Mouse (Mus musculus): ENCODE measurements around the gene Smim12. TPM values are rescaled to one million over a fixed set of nuclear protein-coding genes. Genes with fewer than 3 reads are reported as not detected.

Gene Smim12
- polyA plus RNA-seq, 1 experiment from 2014 or later = 50.4 TPM

DNA sequence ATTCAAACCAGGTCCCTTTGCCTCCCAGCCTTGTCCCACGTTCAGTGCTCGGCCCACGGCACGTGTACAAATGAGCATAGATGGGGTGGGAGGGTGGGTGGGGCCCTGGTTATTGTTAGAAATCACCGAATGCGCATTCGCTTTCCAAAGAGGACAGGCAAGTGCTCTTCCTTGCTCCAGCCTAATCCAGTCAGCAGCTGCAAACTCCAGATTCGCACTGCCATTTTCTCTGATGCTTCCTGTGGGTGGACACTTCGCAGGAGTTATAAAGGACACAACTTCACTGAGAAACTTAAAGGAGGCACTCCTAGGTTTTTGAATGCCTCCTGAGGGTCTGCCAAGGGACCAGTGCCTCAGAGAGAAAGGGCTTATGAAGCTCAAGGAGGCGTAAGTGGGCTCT is 6.3 kb upstream of the Smim12 start:
- ATAC-seq = no peak
- Histone ChIP-seq H3K27ac (no peak overlapping the region), H3K9ac (no peak overlapping the region), H3K27me3 (peaks cover 23% of the 10 kb centered on the region; the same call in 1 of the 2 replicates), H3K9me3 (replicated peaks) (no peaks in the 10 kb centered on the region), H3K4me3 (no peak overlapping the region), H3K4me2 (no peak overlapping the region), H3K4me1 (peaks cover 26% of the 10 kb centered on the region), H3K36me3 (ENCODE audit: poor library complexity, severe bottlenecking) (no peaks in the 10 kb centered on the region)
- 44% methylated on average over 10 of the region's 10 CpGs for WGBS

DNA sequence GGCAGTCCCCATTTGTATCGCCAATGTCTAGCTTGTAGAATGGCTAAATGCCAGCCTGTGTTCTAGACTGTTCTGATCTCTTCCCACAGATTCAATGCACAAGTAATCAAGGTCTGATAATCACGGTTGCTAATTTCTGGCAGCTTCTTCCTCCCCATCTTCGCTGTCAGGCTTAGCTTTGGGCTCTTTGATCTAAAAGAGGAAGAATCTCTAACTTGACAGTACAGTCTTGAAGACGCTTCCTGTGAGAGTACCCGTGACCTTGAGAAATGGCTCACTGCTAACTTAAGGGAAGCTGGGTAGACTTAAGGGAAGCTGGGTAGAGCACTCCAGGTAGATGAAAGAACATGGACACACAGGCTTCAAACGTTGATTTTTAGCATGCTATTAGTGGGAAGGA is 888 bp upstream of the Smim12 start:
- Histone ChIP-seq H3K4me1 (peaks cover 18% of the 10 kb centered on the region), H3K27me3 (peaks cover 12% of the 10 kb centered on the region; the same call in 1 of the 2 replicates), H3K9me3 (replicated peaks) (no peaks in the 10 kb centered on the region), H3K9ac (no peak overlapping the region), H3K4me2 (no peak overlapping the region), H3K36me3 (ENCODE audit: poor library complexity, severe bottlenecking) (peaks cover 12% of the 10 kb centered on the region), H3K27ac (no peak overlapping the region), H3K4me3 (no peak overlapping the region)
- no peak for ATAC-seq
- 68% methylated on average over 6 of the region's 6 CpGs for WGBS

DNA sequence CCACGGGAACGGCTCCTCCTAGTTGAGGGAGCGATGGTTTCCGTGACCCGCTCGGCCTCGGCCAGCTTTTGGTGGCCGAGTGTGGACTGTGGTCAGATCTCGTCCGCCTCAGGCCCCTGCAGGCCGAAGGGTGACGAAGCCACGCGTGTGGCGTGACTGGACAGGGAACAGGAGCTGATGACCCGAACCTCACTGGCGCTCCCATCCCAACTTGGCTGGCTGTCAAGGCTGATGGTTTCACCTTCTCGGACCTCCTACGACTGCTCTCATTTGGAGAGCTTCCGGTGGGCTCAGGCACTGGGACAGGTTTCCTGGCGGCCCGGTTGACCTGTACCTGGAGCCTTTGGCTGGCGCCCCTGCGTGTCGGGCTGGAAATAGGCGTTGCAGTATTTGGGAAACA is 369 bp downstream of the Smim12 start:
- H3K9me3 ChIP-seq (replicated peaks) = no peaks in the 10 kb centered on the region
- H3K4me2 ChIP-seq = peak overlapping the region; percentile 95
- no peak for ATAC-seq
- H3K4me1 ChIP-seq = peaks cover 18% of the 10 kb centered on the region
- H3K27me3 ChIP-seq = 0 out of 2 replicates have a peak, but pooled peaks cover 3% of the 10 kb centered on the region
- peak overlapping the region; percentile 95 for H3K4me3 ChIP-seq
- WGBS = under 1% methylated on average over 26 of the region's 26 CpGs
- no peak overlapping the region for H3K27ac ChIP-seq
- H3K36me3 ChIP-seq (ENCODE audit: poor library complexity, severe bottlenecking) = peaks cover 22% of the 10 kb centered on the region
- H3K9ac ChIP-seq = peak overlapping the region; percentile 96

DNA sequence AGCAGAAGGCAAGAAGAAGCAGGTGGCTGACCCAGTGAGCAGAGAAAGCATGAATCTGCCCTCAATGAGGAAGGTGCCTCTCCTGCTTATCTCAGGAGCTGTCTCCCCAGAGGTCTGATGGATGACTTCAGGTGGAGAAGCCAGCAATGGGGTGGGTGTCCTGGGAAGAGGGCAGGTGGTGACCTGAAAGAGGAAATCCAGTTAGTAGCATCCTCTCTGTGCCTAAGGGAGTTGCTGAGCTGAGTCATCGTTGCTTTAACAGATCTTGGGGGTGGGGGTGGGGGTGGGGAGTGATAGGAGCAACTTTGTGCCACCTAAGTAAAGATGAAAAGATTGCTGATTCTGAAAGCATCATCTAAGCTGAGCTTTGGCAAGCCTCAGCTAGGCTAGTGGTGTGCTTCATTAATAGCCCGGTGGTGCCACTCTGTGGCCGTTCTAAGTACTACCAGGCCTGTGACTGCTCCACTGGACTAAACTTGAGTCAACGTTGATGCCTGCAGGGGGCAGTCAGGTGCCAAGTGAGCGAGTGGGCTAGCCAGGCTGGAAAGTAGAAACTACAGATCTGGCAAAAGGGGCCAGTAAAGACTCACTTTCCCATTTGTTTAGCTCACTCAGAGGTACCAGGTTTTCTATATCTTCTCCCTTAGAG is 6.2 kb downstream of the Smim12 start:
- Histone ChIP-seq H3K9ac (no peak overlapping the region), H3K9me3 (replicated peaks) (no peaks in the 10 kb centered on the region), H3K4me2 (no peak overlapping the region), H3K4me3 (no peak overlapping the region), H3K27ac (no peak overlapping the region), H3K4me1 (peaks cover 13% of the 10 kb centered on the region), H3K27me3 (no peaks in the 10 kb centered on the region), H3K36me3 (ENCODE audit: poor library complexity, severe bottlenecking) (peaks cover 25% of the 10 kb centered on the region)
- ATAC-seq = peak; percentile 94
- WGBS = 2% methylated on average over 5 of the region's 5 CpGs

DNA sequence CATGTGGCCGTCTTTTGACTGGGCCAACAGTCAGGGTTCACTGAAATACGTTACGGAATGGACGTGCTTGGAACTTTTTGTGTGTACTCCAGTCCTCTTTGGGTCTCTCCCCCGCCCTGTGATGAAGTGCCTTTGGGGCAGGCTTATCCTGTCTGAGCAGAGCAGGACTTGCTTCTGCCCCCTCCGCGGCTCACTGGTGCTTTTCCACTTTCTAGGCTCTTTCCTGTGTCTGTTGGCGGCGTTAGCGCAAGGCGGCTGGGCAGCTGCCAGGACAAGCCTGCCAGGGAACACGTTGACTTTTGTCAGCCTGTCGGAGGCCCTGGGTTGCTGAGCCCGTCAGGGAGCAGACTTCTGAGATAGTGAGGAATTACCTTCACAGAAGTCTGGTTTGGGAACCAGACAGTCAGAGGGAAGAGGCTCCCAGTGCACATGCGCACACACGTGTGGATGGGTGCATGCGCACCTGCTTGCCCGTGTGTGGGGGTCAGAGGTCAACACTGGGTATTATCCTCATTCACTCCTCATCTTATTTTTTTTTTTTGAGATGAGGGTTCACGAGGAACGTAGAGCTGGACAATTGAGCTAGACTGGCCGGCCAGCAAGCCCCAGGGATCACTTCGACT is 8.5 kb downstream of the Smim12 start:
- 62% methylated on average over 22 of the region's 22 CpGs for WGBS
- no peak overlapping the region for H3K27ac ChIP-seq
- no peak overlapping the region for H3K9ac ChIP-seq
- H3K9me3 ChIP-seq (replicated peaks) = no peaks in the 10 kb centered on the region
- no peak for ATAC-seq
- H3K4me1 ChIP-seq = peaks cover 5% of the 10 kb centered on the region; the same call in 1 of the 2 replicates
- no peak overlapping the region for H3K4me3 ChIP-seq
- H3K36me3 ChIP-seq (ENCODE audit: poor library complexity, severe bottlenecking) = peaks cover 20% of the 10 kb centered on the region
- H3K27me3 ChIP-seq = no peaks in the 10 kb centered on the region
- no peak overlapping the region for H3K4me2 ChIP-seq

GRCm38 (mm10) chr4:127256739-127257138 is 13.2 kb downstream of the Smim12 start:
- H3K4me1 ChIP-seq = peaks cover 5% of the 10 kb centered on the region; the same call in 1 of the 2 replicates

GRCm38 (mm10) chr4:127258186-127258897 is 14.8 kb downstream of the Smim12 start:
- no peak overlapping the region for H3K27ac ChIP-seq
- H3K27me3 ChIP-seq = no peaks in the 10 kb centered on the region
- H3K4me1 ChIP-seq = no peaks in the 10 kb centered on the region
- no peaks in the 10 kb centered on the region for H3K9me3 ChIP-seq (replicated peaks)
- H3K36me3 ChIP-seq (ENCODE audit: poor library complexity, severe bottlenecking) = no peaks in the 10 kb centered on the region
- ATAC-seq = no peak
- 0 out of 2 replicates have a peak overlapping the region, but pooled peaks have one; percentile 18 for H3K9ac ChIP-seq
- WGBS = 63% methylated on average over 12 of the region's 12 CpGs
- H3K4me2 ChIP-seq = no peak overlapping the region
- H3K4me3 ChIP-seq = no peak overlapping the region

More at GRCm38 (mm10) chr4:127256739-127257138, 13.2 kb downstream of the Smim12 start:
- H3K9me3 ChIP-seq (replicated peaks) = no peaks in the 10 kb centered on the region
- no peaks in the 10 kb centered on the region for H3K36me3 ChIP-seq (ENCODE audit: poor library complexity, severe bottlenecking)
- H3K4me3 ChIP-seq = no peak overlapping the region
- H3K27ac ChIP-seq = no peak overlapping the region
- no peak for ATAC-seq
- H3K27me3 ChIP-seq = no peaks in the 10 kb centered on the region
- 67% methylated on average over 5 of the region's 5 CpGs for WGBS
- no peak overlapping the region for H3K9ac ChIP-seq
- no peak overlapping the region for H3K4me2 ChIP-seq

DNA sequence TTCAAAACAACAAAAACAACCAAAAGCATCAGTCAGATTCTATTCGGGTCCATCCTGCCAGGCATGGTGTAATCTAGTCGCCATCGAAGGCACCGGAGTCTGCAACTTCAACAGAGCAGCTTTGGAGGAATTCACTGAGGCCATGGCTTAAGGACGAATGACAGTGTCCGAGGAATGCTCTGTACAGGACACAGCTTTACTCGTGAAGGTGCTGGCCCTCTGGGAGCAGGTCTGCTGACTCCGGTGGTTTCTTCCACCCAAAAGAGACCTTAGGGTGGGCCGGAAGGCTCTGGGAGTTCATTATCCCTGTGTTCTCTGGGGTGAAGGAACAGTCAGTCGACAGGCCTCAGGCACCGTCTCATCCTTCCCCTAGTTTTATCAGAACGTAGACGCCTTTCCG is 18.0 kb downstream of the Smim12 start:
- no peak overlapping the region for H3K4me3 ChIP-seq
- H3K9me3 ChIP-seq (replicated peaks) = no peaks in the 10 kb centered on the region
- no peaks in the 10 kb centered on the region for H3K36me3 ChIP-seq (ENCODE audit: poor library complexity, severe bottlenecking)
- no peak overlapping the region for H3K27ac ChIP-seq
- WGBS = 91% methylated on average over 14 of the region's 14 CpGs
- H3K4me2 ChIP-seq = no peak overlapping the region
- H3K9ac ChIP-seq = no peak overlapping the region
- H3K4me1 ChIP-seq = no peaks in the 10 kb centered on the region
- no peak for ATAC-seq
- no peaks in the 10 kb centered on the region for H3K27me3 ChIP-seq

GRCm38 (mm10) chr4:127263438-127264182 is 20.0 kb downstream of the Smim12 start:
- Histone ChIP-seq H3K4me3 (no peak overlapping the region), H3K36me3 (ENCODE audit: poor library complexity, severe bottlenecking) (no peaks in the 10 kb centered on the region), H3K9me3 (replicated peaks) (no peaks in the 10 kb centered on the region), H3K9ac (no peak overlapping the region), H3K4me1 (no peaks in the 10 kb centered on the region), H3K4me2 (no peak overlapping the region), H3K27ac (no peak overlapping the region), H3K27me3 (peaks cover 4% of the 10 kb centered on the region)
- ATAC-seq = no peak
- WGBS = 68% methylated on average over 19 of the region's 19 CpGs

- WGBS = 68% methylated on average over 5 of the region's 5 CpGs
- Histone ChIP-seq H3K9me3 (replicated peaks) (no peaks in the 10 kb centered on the region), H3K4me2 (no peak overlapping the region), H3K4me3 (no peak overlapping the region), H3K9ac (no peak overlapping the region), H3K27me3 (peaks cover 5% of the 10 kb centered on the region), H3K36me3 (ENCODE audit: poor library complexity, severe bottlenecking) (no peaks in the 10 kb centered on the region), H3K4me1 (no peaks in the 10 kb centered on the region), H3K27ac (no peak overlapping the region)
- ATAC-seq = no peak
Measured at GRCm38 (mm10) chr4:127264183-127264554, 20.6 kb downstream of the Smim12 start.

DNA sequence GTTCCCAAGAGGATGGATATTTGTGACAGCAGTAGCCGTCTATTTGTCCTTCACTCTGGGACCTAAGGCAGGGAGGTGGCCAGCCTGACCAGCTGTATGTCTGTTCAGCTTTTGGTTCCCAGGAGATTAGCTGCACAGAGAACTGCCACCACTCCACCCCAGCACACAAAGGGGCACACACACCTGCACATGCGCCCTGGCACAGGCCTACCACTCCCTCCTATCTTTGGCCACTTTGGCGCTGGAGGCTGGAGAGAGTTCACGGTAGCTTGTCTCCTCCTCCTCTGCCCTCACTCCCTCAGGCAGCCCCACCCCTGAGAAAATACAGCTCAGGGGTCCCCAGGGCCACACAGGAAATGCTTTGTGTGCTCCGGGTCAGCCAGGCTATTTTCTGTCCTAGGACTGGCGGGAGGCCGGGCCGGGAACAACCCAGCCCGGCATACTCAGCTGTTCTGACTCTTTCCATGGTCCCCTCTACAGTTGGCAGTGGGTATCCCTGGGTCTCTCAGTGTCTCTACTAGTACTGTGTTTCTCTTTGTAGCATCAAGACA is 34.9 kb downstream of the Smim12 start:
- WGBS = 74% methylated on average over 9 of the region's 9 CpGs

More for the DNA sequence above, 34.9 kb downstream of the Smim12 start:
- Histone ChIP-seq H3K27ac (no peak overlapping the region), H3K4me2 (no peak overlapping the region), H3K9ac (no peak overlapping the region), H3K4me3 (no peak overlapping the region), H3K4me1 (no peaks in the 10 kb centered on the region), H3K36me3 (ENCODE audit: poor library complexity, severe bottlenecking) (no peaks in the 10 kb centered on the region), H3K9me3 (replicated peaks) (no peaks in the 10 kb centered on the region), H3K27me3 (no peaks in the 10 kb centered on the region)
- ATAC-seq = no peak
